Mouse (Mus musculus): ENCODE results near the gene Swap70. TPM values are rescaled to one million over a fixed set of nuclear protein-coding genes. Genes with fewer than 3 reads are reported as not detected.
A peak's percentile ranks its signal among the peaks of the same experiment; 100 is the strongest.

Swap70 gene
- total and polyA plus RNA-seq, 3 experiments = 56.0 to 233 (median 78.3) TPM

GRCm38 (mm10) chr7:110286198-110286732, 64.8 kb downstream of the Swap70 start:
- peaks cover 7% of the 10 kb centered on the region; the same call in 1 of the 2 replicates for H3K4me1 ChIP-seq (ENCODE audit: insufficient read depth, low read depth, low read length)
- DNase-seq (ENCODE audit: low spot score) = no peak

GRCm38 (mm10) chr7:110286838-110287475, 65.4 kb downstream of the Swap70 start:
- no peak for TF ChIP-seq POLR2AphosphoS5 (IDR thresholded peaks at IDR 0.05; ENCODE audit: insufficient replicate concordance, low read depth, low read length)
- peak; percentile 76 for TF ChIP-seq CTCF (IDR thresholded peaks at IDR 0.05; ENCODE audit: low read depth, low read length)
- no peak for TF ChIP-seq TAL1 (conservative IDR thresholded peaks at IDR 0.05; ENCODE audit: low read depth, low read length)
- H3K4me1 ChIP-seq (ENCODE audit: insufficient read depth, low read depth, low read length) = peaks cover 7% of the 10 kb centered on the region; the same call in 1 of the 2 replicates
- H3K36me3 ChIP-seq (replicated peaks) = peaks cover 42% of the 10 kb centered on the region
- ATAC-seq (ENCODE audit: extremely low read depth, insufficient number of reproducible peaks, low FRiP score, poor library complexity, severe bottlenecking) (no peak), DNase-seq (ENCODE audit: low spot score) (peak; percentile 54)
- no peaks in the 10 kb centered on the region for H3K9me3 ChIP-seq (replicated peaks)
- peaks cover 8% of the 10 kb centered on the region; the same call in 1 of the 2 replicates for H3K27me3 ChIP-seq (ENCODE audit: insufficient read depth, low read length)
- no peak overlapping the region for H3K4me3 ChIP-seq (ENCODE audit: low read depth, low read length)

More at GRCm38 (mm10) chr7:110286198-110286732, 64.8 kb downstream of the Swap70 start:
- H3K9me3 ChIP-seq (replicated peaks) = no peaks in the 10 kb centered on the region
- no peak for TF ChIP-seq CTCF (IDR thresholded peaks at IDR 0.05; ENCODE audit: low read depth, low read length)
- TF ChIP-seq GATA1 (IDR thresholded peaks at IDR 0.05; ENCODE audit: borderline replicate concordance, low read length) = no peak
- TF ChIP-seq GATA2 (IDR thresholded peaks at IDR 0.05; ENCODE audit: borderline replicate concordance, low read depth, low read length) = no peak
- TF ChIP-seq POLR2AphosphoS5 (IDR thresholded peaks at IDR 0.05; ENCODE audit: insufficient replicate concordance, low read depth, low read length) = no peak
- no peak for TF ChIP-seq TAL1 (conservative IDR thresholded peaks at IDR 0.05; ENCODE audit: low read depth, low read length)
- peaks cover 49% of the 10 kb centered on the region for H3K36me3 ChIP-seq (replicated peaks)
- no peak for ATAC-seq (ENCODE audit: extremely low read depth, insufficient number of reproducible peaks, low FRiP score, poor library complexity, severe bottlenecking)
- peaks cover 8% of the 10 kb centered on the region; the same call in 1 of the 2 replicates for H3K27me3 ChIP-seq (ENCODE audit: insufficient read depth, low read length)
- H3K4me3 ChIP-seq (ENCODE audit: low read depth, low read length) = no peak overlapping the region

- H3K9me3 ChIP-seq (replicated peaks) = no peaks in the 10 kb centered on the region
- H3K4me3 ChIP-seq (ENCODE audit: low read depth, low read length) = no peak overlapping the region
- peaks cover 8% of the 10 kb centered on the region; the same call in 1 of the 2 replicates for H3K27me3 ChIP-seq (ENCODE audit: insufficient read depth, low read length)
- no peak for ATAC-seq (ENCODE audit: extremely low read depth, insufficient number of reproducible peaks, low FRiP score, poor library complexity, severe bottlenecking)
- DNase-seq (ENCODE audit: low spot score) = no peak
- H3K36me3 ChIP-seq (replicated peaks) = peaks cover 36% of the 10 kb centered on the region
- TF ChIP-seq POLR2AphosphoS5 (IDR thresholded peaks at IDR 0.05; ENCODE audit: insufficient replicate concordance, low read depth, low read length) (no peak), GATA1 (IDR thresholded peaks at IDR 0.05; ENCODE audit: borderline replicate concordance, low read length) (no peak), GATA2 (IDR thresholded peaks at IDR 0.05; ENCODE audit: borderline replicate concordance, low read depth, low read length) (no peak), CTCF (IDR thresholded peaks at IDR 0.05; ENCODE audit: low read depth, low read length) (no peak), TAL1 (conservative IDR thresholded peaks at IDR 0.05; ENCODE audit: low read depth, low read length) (no peak)
- peaks cover 7% of the 10 kb centered on the region; the same call in 1 of the 2 replicates for H3K4me1 ChIP-seq (ENCODE audit: insufficient read depth, low read depth, low read length)
These were observed 66.1 kb downstream of the Swap70 start for GRCm38 (mm10) chr7:110287476-110288071.

- DNase-seq (ENCODE audit: low spot score) = no peak
- peaks cover 7% of the 10 kb centered on the region; the same call in 1 of the 2 replicates for H3K4me1 ChIP-seq (ENCODE audit: insufficient read depth, low read depth, low read length)
- peaks cover 8% of the 10 kb centered on the region; the same call in 1 of the 2 replicates for H3K27me3 ChIP-seq (ENCODE audit: insufficient read depth, low read length)
- no peak overlapping the region for H3K4me3 ChIP-seq (ENCODE audit: low read depth, low read length)
- no peak for TF ChIP-seq POLR2AphosphoS5 (IDR thresholded peaks at IDR 0.05; ENCODE audit: insufficient replicate concordance, low read depth, low read length)
- TF ChIP-seq GATA1 (IDR thresholded peaks at IDR 0.05; ENCODE audit: borderline replicate concordance, low read length) = no peak
- TF ChIP-seq CTCF (IDR thresholded peaks at IDR 0.05; ENCODE audit: low read depth, low read length) = no peak
- no peaks in the 10 kb centered on the region for H3K9me3 ChIP-seq (replicated peaks)
- H3K36me3 ChIP-seq (replicated peaks) = peaks cover 31% of the 10 kb centered on the region
- no peak for ATAC-seq (ENCODE audit: extremely low read depth, insufficient number of reproducible peaks, low FRiP score, poor library complexity, severe bottlenecking)
These were observed 66.7 kb downstream of the Swap70 start for GRCm38 (mm10) chr7:110288191-110288604.

- ATAC-seq (ENCODE audit: extremely low read depth, insufficient number of reproducible peaks, low FRiP score, poor library complexity, severe bottlenecking) = no peak
- H3K36me3 ChIP-seq (replicated peaks) = peaks cover 27% of the 10 kb centered on the region
- DNase-seq (ENCODE audit: low spot score) = no peak
- peaks cover 8% of the 10 kb centered on the region; the same call in 1 of the 2 replicates for H3K27me3 ChIP-seq (ENCODE audit: insufficient read depth, low read length)
- peaks cover 7% of the 10 kb centered on the region; the same call in 1 of the 2 replicates for H3K4me1 ChIP-seq (ENCODE audit: insufficient read depth, low read depth, low read length)
- no peak overlapping the region for H3K4me3 ChIP-seq (ENCODE audit: low read depth, low read length)
- no peaks in the 10 kb centered on the region for H3K9me3 ChIP-seq (replicated peaks)
- TF ChIP-seq POLR2AphosphoS5 (IDR thresholded peaks at IDR 0.05; ENCODE audit: insufficient replicate concordance, low read depth, low read length) (no peak), TAL1 (conservative IDR thresholded peaks at IDR 0.05; ENCODE audit: low read depth, low read length) (no peak), CTCF (IDR thresholded peaks at IDR 0.05; ENCODE audit: low read depth, low read length) (no peak), GATA1 (IDR thresholded peaks at IDR 0.05; ENCODE audit: borderline replicate concordance, low read length) (no peak), GATA2 (IDR thresholded peaks at IDR 0.05; ENCODE audit: borderline replicate concordance, low read depth, low read length) (no peak)
These were observed 67.2 kb downstream of the Swap70 start for GRCm38 (mm10) chr7:110288731-110289191.

GRCm38 (mm10) chr7:110289647-110290046, 68.1 kb downstream of the Swap70 start:
- Histone ChIP-seq H3K4me1 (ENCODE audit: insufficient read depth, low read depth, low read length) (peaks cover 7% of the 10 kb centered on the region; the same call in 1 of the 2 replicates), H3K36me3 (replicated peaks) (peaks cover 19% of the 10 kb centered on the region), H3K4me3 (ENCODE audit: low read depth, low read length) (no peak overlapping the region), H3K27me3 (ENCODE audit: insufficient read depth, low read length) (peaks cover 8% of the 10 kb centered on the region; the same call in 1 of the 2 replicates), H3K9me3 (replicated peaks) (no peaks in the 10 kb centered on the region)
- ATAC-seq (ENCODE audit: extremely low read depth, insufficient number of reproducible peaks, low FRiP score, poor library complexity, severe bottlenecking) = no peak
- DNase-seq (ENCODE audit: low spot score) = no peak
- TF ChIP-seq CTCF (IDR thresholded peaks at IDR 0.05; ENCODE audit: low read depth, low read length) (no peak), GATA2 (IDR thresholded peaks at IDR 0.05; ENCODE audit: borderline replicate concordance, low read depth, low read length) (no peak), POLR2AphosphoS5 (IDR thresholded peaks at IDR 0.05; ENCODE audit: insufficient replicate concordance, low read depth, low read length) (no peak), GATA1 (IDR thresholded peaks at IDR 0.05; ENCODE audit: borderline replicate concordance, low read length) (no peak), TAL1 (conservative IDR thresholded peaks at IDR 0.05; ENCODE audit: low read depth, low read length) (no peak)

All from G1E (cell line).